18 mouse cellular contexts compared by ENCODE assay signal in the genomic region with DNA sequence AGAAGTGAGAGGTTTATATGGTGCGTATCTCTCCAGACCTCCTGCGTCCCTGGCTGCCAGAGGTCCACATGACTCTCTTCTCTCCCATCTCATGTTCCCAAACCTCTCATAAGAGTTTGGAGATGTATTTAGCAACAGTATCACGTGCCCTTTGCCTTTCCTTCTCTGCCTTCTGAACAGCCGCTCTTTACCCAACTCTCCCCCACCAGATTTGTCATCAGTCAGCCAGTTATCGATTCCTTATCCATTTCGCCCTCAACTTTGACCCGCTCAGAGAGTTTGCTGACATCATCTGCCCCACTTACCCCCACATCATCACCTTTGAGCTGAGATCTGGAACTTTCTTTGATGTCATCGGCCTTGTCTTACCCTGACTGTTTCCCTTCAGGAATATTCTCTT.
DNase-seq lines count a peak whose midpoint lies in the region; TF ChIP-seq lines count a peak whose summit lies in the region.
"Had no signal": no experiment of that assay in that cellular context is flagged by ENCODE, and none has a peak within 500 bp of the region (broad histone marks: within the 10 kb centered on the region; RNA-seq: fewer than 3 reads in every experiment).

No protein-coding gene starts in this region.

- no peak overlapping the region for H3K4me3 ChIP-seq in spleen, adult 2 months (ENCODE audit: extremely low read depth, insufficient read depth, insufficient read length)
- H3K4me3 ChIP-seq: forebrain, embryonic 13.5 days; heart, embryonic 10.5 days; hindbrain, embryonic 13.5 days; limb, embryonic 10.5 days; midbrain, embryonic 15.5 days; neural tube, embryonic 12.5 days had no signal

- peaks cover 22% of the 10 kb centered on the region for H3K4me1 ChIP-seq in spleen, adult 2 months (ENCODE audit: control insufficient read depth, insufficient read depth, insufficient read length)

- H3K27ac ChIP-seq in spleen, adult 2 months (ENCODE audit: insufficient read depth, low read length), result peak overlapping the region; percentile 24
- H3K27ac ChIP-seq: forebrain, embryonic 13.5 days; heart, embryonic 10.5 days; hindbrain, embryonic 13.5 days; midbrain, embryonic 15.5 days; neural tube, embryonic 12.5 days had no signal

- TF ChIP-seq CTCF in spleen, adult 2 months (IDR thresholded peaks at IDR 0.05; ENCODE audit: extremely low read depth, insufficient read depth, insufficient read length, insufficient replicate concordance), result no peak

- 92% methylated on average over 8 of the region's 8 CpGs for WGBS in spleen, adult 2 months

- no peaks in the 10 kb centered on the region for H3K27me3 ChIP-seq in spleen, adult 2 months (ENCODE audit: control insufficient read depth, insufficient read depth, low read length)
- H3K27me3 ChIP-seq: forebrain, embryonic 13.5 days; hindbrain, embryonic 13.5 days; midbrain, embryonic 15.5 days; neural tube, embryonic 12.5 days had no signal

- no peak for TF ChIP-seq POLR2A in spleen, adult 2 months (IDR thresholded peaks at IDR 0.05; ENCODE audit: low read depth, low read length)

- intact Hi-C loops in heart, postnatal 14 days (cut with DNase I), result no loop called here
- intact Hi-C loops in left cerebral cortex, postnatal 25 days (cut with DNase I), result loop anchor here (1.0 to 5.0 kb wide), 3 partner anchors 17 to 409 kb away; no protein-coding TSS in a partner anchor

- peak; percentile 28 for DNase-seq in gastrocnemius, adult 18-20 months (ENCODE audit: low spot score)
- no peak for DNase-seq in gastrocnemius, postnatal 4 days (ENCODE audit: low spot score in 2 of 2)
- peak; percentile 26 to 32 for DNase-seq in heart, adult 9 months (ENCODE audit: low spot score in 2 of 2)
- DNase-seq in heart, postnatal 14 days, result no peak
- DNase-seq in spleen, adult 2 months (ENCODE audit: low read depth in 1 of 2, low spot score in 2 of 2), result no peak
- no peak for DNase-seq in spleen, postnatal 14 days (ENCODE audit: low spot score in 2 of 2)
- no peak for DNase-seq in left cerebral cortex, postnatal 25 days (ENCODE audit: low spot score in 2 of 2)
- no peak for DNase-seq in adrenal gland, adult 18-20 months (ENCODE audit: low spot score in 2 of 2)
- DNase-seq: adrenal gland, postnatal 10 days; cerebellum, adult 8-10 months; cerebellum, postnatal 36 days; right cerebral cortex, postnatal 14 days had no signal

- no peaks in the 10 kb centered on the region for H3K36me3 ChIP-seq in spleen, adult 2 months (ENCODE audit: control insufficient read depth, insufficient read depth, low read length)
- H3K36me3 ChIP-seq: heart, embryonic 10.5 days; hindbrain, embryonic 13.5 days; limb, embryonic 10.5 days; midbrain, embryonic 15.5 days; neural tube, embryonic 12.5 days had no signal

Comparison
In these comparisons a context has a peak if more than half of its experiments do, and no peak if none do; other contexts are left out.
1. DNase-seq: peak in gastrocnemius, adult 18-20 months (single experiment) and heart, adult 9 months (2 of 2); none in gastrocnemius, postnatal 4 days (0 of 2), heart, postnatal 14 days (0 of 2), spleen, adult 2 months (0 of 2), spleen, postnatal 14 days (0 of 2), left cerebral cortex, postnatal 25 days (0 of 2) and adrenal gland, adult 18-20 months (0 of 2).